Mouse (Mus musculus): ENCODE measurements at regions not wholly inside any gene's neighbourhood (a gene's known extent, or its start where the extent isn't known, plus 50 kb on each side); places are given as distances from the start of the nearest gene placed in this dataset.

DNA sequence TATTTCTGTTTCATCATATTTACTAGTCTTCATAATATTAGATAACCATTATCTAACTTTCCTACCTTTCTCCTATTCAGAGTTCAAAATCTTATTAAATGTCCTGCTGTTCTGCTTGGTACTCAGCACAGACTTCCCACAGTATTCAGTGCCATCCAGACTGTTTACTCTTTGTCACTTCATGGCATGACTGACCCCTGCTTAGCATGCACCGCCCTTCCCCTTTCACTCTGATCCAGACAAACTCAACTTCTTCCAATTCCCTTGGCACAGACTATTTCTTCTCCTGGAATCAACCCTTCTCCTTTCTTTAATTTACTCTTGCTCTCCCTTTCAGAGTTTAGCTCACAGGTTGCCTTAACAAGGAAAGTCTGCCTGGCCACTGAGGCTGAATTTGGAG, 458.8 kb downstream of the Ppargc1a start:
- TF ChIP-seq CTCF (IDR thresholded peaks at IDR 0.05; ENCODE audit: borderline replicate concordance, insufficient read depth, low read length), result no peak
- TF ChIP-seq POLR2A (IDR thresholded peaks at IDR 0.05; ENCODE audit: low read depth, low read length), result no peak

All from embryonic fibroblast, embryonic 13.5 days (primary cell).